Mouse (Mus musculus) liver, embryonic 14.5 days (tissue): Measurements from ENCODE around the gene Zfp931. TPM values are rescaled to one million over a fixed set of nuclear protein-coding genes. Genes with fewer than 3 reads are reported as not detected.
"Not testable (repeated sequence)": the region's sequence is repeated elsewhere in the genome, so short reads cannot be mapped to it uniquely, and the experiment has no call there.

Experiments
- ATAC-seq: fragments of 200-750 bp; cut with Nextera tagmentation; 2 replicates; pipeline ENCODE4 v1.8.0; 2017; ENCODE audit warnings: moderate number of reproducible peaks, mild to moderate bottlenecking, moderate library complexity; ENCODE audit not compliant: insufficient read depth
- DNase-seq, 3 experiments: peaks; one replicate each; pipeline ENCODE4 v3.0.0-alpha.2; 2012 to 2013; ENCODE audit warnings: low read depth in 3 of 3, low spot score in 3 of 3
- H3K27ac ChIP-seq: fragments of 300-500 bp; sonication (generic); 2 replicates; pipeline ENCODE4 v1.5.1; 2014; ENCODE audit warnings: moderate library complexity, mild to moderate bottlenecking, control low read depth, inconsistent platforms
- H3K27me3 ChIP-seq: fragments of 300-500 bp; sonication (generic); 2 replicates; pipeline ENCODE4 v1.6.1; 2014; ENCODE audit warnings: mild to moderate bottlenecking, low read length, moderate library complexity; ENCODE audit not compliant: control insufficient read depth, insufficient read depth
- H3K36me3 ChIP-seq: fragments of 300-500 bp; sonication (generic); replicated peaks from 2 replicates; pipeline ENCODE4 v1.6.1; 2014; ENCODE audit warnings: low read depth; ENCODE audit not compliant: control insufficient read depth, insufficient read depth
- H3K4me1 ChIP-seq, 2 experiments: fragments of 200-500 bp in 1 of 2; fragments of 300-500 bp in 1 of 2; sonication (generic) in 1 of 2; replicated peaks; 2 replicates each; pipeline ENCODE4 v1.6.1; 2012 to 2014; ENCODE audit warnings: antibody characterized with exemption in 1 of 2, inconsistent platforms in 1 of 2, low read length in 1 of 2; ENCODE audit not compliant: control insufficient read depth in 2 of 2, insufficient read depth in 2 of 2
- H3K4me2 ChIP-seq: fragments of 300-500 bp; sonication (generic); 2 replicates; pipeline ENCODE4 v1.6.1; 2014; ENCODE audit warnings: low read depth, mild to moderate bottlenecking, control low read depth, moderate library complexity
- H3K4me3 ChIP-seq, 2 experiments: fragments of 200-500 bp in 1 of 2; fragments of 300-500 bp in 1 of 2; sonication (generic) in 1 of 2; 2 replicates each; pipeline ENCODE4 v1.5.1; 2012 to 2014; ENCODE audit warnings: low read depth in 2 of 2, low read length in 2 of 2, mild to moderate bottlenecking in 2 of 2, control low read depth in 1 of 2, inconsistent platforms in 1 of 2, moderate library complexity in 1 of 2; ENCODE audit not compliant: insufficient read depth in 1 of 2
- H3K9ac ChIP-seq: fragments of 300-500 bp; sonication (generic); replicated peaks from 2 replicates; pipeline ENCODE4 v1.6.1; 2014; ENCODE audit warnings: mild to moderate bottlenecking, control low read depth, moderate library complexity
- H3K9me3 ChIP-seq: fragments of 300-500 bp; sonication (generic); 2 replicates; pipeline ENCODE4 v1.6.1; 2016; ENCODE audit warnings: low read length, mixed read lengths; ENCODE audit not compliant: control insufficient read depth
- CTCF ChIP-seq: IDR thresholded peaks from 2 replicates; pipeline ENCODE4 v1.5.1; 2016; ENCODE audit warnings: antibody characterized with exemption, low read depth, control low read depth
- EP300 ChIP-seq: IDR thresholded peaks from 2 replicates; pipeline ENCODE4 v1.6.1; 2016; ENCODE audit warnings: antibody characterized with exemption, low read depth
- WGBS: fragments of 180-500 bp; shearing (Covaris S2); extraction: QIAGEN DNeasy Blood & Tissue Kit; methylation state at CpG from one replicate; pipeline ENCODE4 v1.1.7; 2014; ENCODE audit not compliant: insufficient replicate concordance; 5-methylcytosine and 5-hydroxymethylcytosine counted together
- polyA plus RNA-seq, 2 experiments: library from polyadenylated mRNA; depleted of rRNA in 1 of 2; stranded (reverse) in 1 of 2; unstranded in 1 of 2; fragments of >200 nt; fragmentation: Nextera tagmentation in 1 of 2; extraction: Ambion mirVana in 1 of 2; gene quantifications; 2 replicates each; pipeline versions ENCODE4 v1.2.1 to v1.2.3; 2012 to 2014

Gene Zfp931
- polyA plus RNA-seq (2012; rRNA removed) (1.3 and 2.1 TPM in 2 replicates), polyA plus RNA-seq (2014; fragmentation: Nextera tagmentation; extraction: Ambion mirVana) (4.2 and 4.8 TPM in 2 replicates)

- H3K36me3 ChIP-seq, DNase-seq, H3K4me1 ChIP-seq, ATAC-seq, H3K27me3 ChIP-seq, H3K9me3 ChIP-seq, H3K27ac ChIP-seq: not testable (repeated sequence)
- peak within 1 kb of the TSS; percentile 45; the same call in 1 of the 2 replicates for H3K9ac ChIP-seq
- H3K4me2 ChIP-seq = peak within 1 kb of the TSS; percentile 48; the same call in 1 of the 2 replicates
- peak within 1 kb of the TSS; percentile 45 to 62 for H3K4me3 ChIP-seq
- WGBS = 0% methylated on average over 4 of the region's 14 CpGs
These were observed at the start of gene Zfp931 for GRCm38 (mm10) chr2:178078166-178078717. Gene Zfp931 (minus strand): TSS chr2:178078476.

- no peak overlapping the region for H3K4me3 ChIP-seq
- no peak for TF ChIP-seq CTCF
- no peak for TF ChIP-seq EP300
- H3K4me1 ChIP-seq = no peaks in the 10 kb centered on the region
- DNase-seq (no peak), ATAC-seq (no peak)
- no peak overlapping the region for H3K4me2 ChIP-seq
- no peaks in the 10 kb centered on the region for H3K9me3 ChIP-seq
- no peaks in the 10 kb centered on the region for H3K36me3 ChIP-seq
- no peak overlapping the region for H3K27ac ChIP-seq
- H3K27me3 ChIP-seq = no peaks in the 10 kb centered on the region
- 65% methylated on average over 7 of the region's 7 CpGs for WGBS
- H3K9ac ChIP-seq = no peak overlapping the region
These were observed 48.0 kb upstream of the Zfp931 start for GRCm38 (mm10) chr2:178126041-178126820.

- DNase-seq (no peak), ATAC-seq (no peak)
- Histone ChIP-seq H3K9ac (no peak overlapping the region), H3K27me3 (no peaks in the 10 kb centered on the region), H3K36me3 (no peaks in the 10 kb centered on the region), H3K4me2 (no peak overlapping the region), H3K27ac (no peak overlapping the region), H3K4me1 (no peaks in the 10 kb centered on the region), H3K9me3 (no peaks in the 10 kb centered on the region), H3K4me3 (no peak overlapping the region)
- TF ChIP-seq CTCF = no peak
- TF ChIP-seq EP300 = no peak
- 65% methylated on average over 8 of the region's 8 CpGs for WGBS
These were observed 47.2 kb upstream of the Zfp931 start for GRCm38 (mm10) chr2:178125427-178125826.

GRCm38 (mm10) chr2:178123466-178123865, 45.2 kb upstream of the Zfp931 start:
- WGBS = 56% methylated on average over 15 of the region's 15 CpGs
- Histone ChIP-seq H3K4me2 (no peak overlapping the region), H3K4me3 (no peak overlapping the region), H3K9ac (no peak overlapping the region), H3K4me1 (no peaks in the 10 kb centered on the region), H3K36me3 (no peaks in the 10 kb centered on the region), H3K9me3 (no peaks in the 10 kb centered on the region), H3K27ac (no peak overlapping the region), H3K27me3 (peaks cover 9% of the 10 kb centered on the region; the same call in 1 of the 2 replicates)
- DNase-seq (no peak), ATAC-seq (no peak)
- no peak for TF ChIP-seq CTCF
- TF ChIP-seq EP300 = no peak

- Histone ChIP-seq H3K4me3 (no peak overlapping the region), H3K4me2 (no peak overlapping the region), H3K27ac (no peak overlapping the region), H3K4me1 (no peaks in the 10 kb centered on the region), H3K9me3 (no peaks in the 10 kb centered on the region), H3K36me3 (no peaks in the 10 kb centered on the region), H3K9ac (no peak overlapping the region), H3K27me3 (peaks cover 12% of the 10 kb centered on the region; the same call in 1 of the 2 replicates)
- ATAC-seq (no peak), DNase-seq (no peak)
- TF ChIP-seq EP300 (no peak), CTCF (no peak)
- 24% methylated on average over 4 of the region's 4 CpGs for WGBS
These were observed 43.8 kb upstream of the Zfp931 start for GRCm38 (mm10) chr2:178121946-178122665.
